Mouse (Mus musculus) bone marrow, adult 2 months (tissue): ENCODE data around the gene Ormdl3.

Source experiments
- CTCF ChIP-seq: fragments of 200-500 bp; IDR thresholded peaks from 2 replicates; pipeline ENCODE4 v1.5.1; 2011; ENCODE audit warnings: low read length, control low read depth; ENCODE audit not compliant: control insufficient read depth, insufficient read depth
- POLR2A ChIP-seq: fragments of 200-500 bp; IDR thresholded peaks from 2 replicates; pipeline ENCODE4 v1.6.1; 2011; ENCODE audit warnings: low read depth, mild to moderate bottlenecking, control low read depth, low read length, borderline replicate concordance; ENCODE audit not compliant: control insufficient read depth

DNA sequence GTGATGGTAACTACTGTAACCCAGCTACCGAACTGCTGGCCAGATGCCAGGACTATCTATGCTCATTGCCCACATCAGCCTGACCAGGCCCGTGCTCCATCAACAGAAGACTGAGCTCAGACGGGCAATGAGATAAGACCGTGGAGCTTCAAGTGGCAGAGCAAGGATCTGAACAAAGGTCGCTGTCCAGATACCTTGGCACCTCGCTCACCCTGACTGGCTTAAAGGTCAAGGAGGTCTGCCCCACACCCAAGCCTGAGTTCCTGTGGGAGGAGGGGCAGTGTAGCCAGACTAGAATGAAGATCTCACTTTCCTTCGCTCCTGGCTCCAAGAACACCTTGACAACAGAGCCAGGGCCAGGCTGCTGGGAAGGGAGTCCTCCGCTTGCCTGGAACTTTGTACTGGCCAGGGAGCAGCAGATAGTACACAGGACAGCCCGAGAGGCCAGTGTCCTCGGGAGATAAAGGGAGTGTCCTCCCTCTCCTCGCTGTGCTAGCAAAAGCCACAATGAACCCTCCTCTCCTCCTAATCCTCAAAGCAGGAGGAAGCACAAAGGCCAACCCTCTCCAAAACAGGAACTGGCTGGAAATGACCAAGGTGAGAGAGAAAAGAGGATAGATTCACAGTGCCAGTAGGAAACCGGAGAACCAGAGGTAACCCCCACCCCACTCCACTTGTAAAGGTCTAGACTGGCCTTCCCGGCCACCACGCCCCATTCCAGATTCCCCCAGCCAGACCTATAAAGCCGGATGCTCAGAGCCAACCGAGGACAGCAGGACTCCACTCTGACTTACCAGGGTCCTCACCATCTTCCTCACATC lies 6.7 kb downstream of the Ormdl3 start:
- TF ChIP-seq CTCF: no peak
- TF ChIP-seq POLR2A: peak; percentile 28; the same call in 1 of the 2 replicates
